Comparison of ENCODE assay signal across 8 mouse cellular contexts in genomic region chr8:10899581-10900155, GRCm38 (mm10).
DNase-seq lines count a peak whose midpoint lies in the region; ATAC-seq lines count a peak whose summit lies in the region.

No protein-coding gene starts in this region.

- H3K9ac ChIP-seq in kidney, embryonic 14.5 days (ENCODE audit: low read depth, low read length): no peak overlapping the region; the same call in 1 of the 2 replicates
- H3K9ac ChIP-seq in lung, embryonic 15.5 days: no peak overlapping the region

- H3K36me3 ChIP-seq in kidney, embryonic 14.5 days (ENCODE audit: control insufficient read depth, insufficient read depth, low read length): no peaks in the 10 kb centered on the region
- H3K36me3 ChIP-seq in lung, embryonic 15.5 days: no peaks in the 10 kb centered on the region

- H3K27me3 ChIP-seq in kidney, embryonic 14.5 days (ENCODE audit: control insufficient read depth, insufficient read depth, low read length): 0 out of 2 replicates have a peak, but pooled peaks cover 4% of the 10 kb centered on the region
- peaks cover 31% of the 10 kb centered on the region for H3K27me3 ChIP-seq in lung, embryonic 15.5 days

- 4% methylated on average over 17 of the region's 17 CpGs for WGBS in kidney, embryonic 14.5 days
- WGBS in lung, embryonic 15.5 days: 6% methylated on average over 17 of the region's 17 CpGs

- ATAC-seq in kidney, embryonic 14.5 days (ENCODE audit: low FRiP score, low TSS enrichment): peak; percentile 68
- ATAC-seq in lung, embryonic 15.5 days (ENCODE audit: borderline replicate concordance, extremely low read depth, low FRiP score, low TSS enrichment): no peak

- H3K9me3 ChIP-seq in kidney, embryonic 14.5 days (ENCODE audit: control insufficient read depth, low read length): no peaks in the 10 kb centered on the region
- no peaks in the 10 kb centered on the region for H3K9me3 ChIP-seq in lung, embryonic 15.5 days

- DNase-seq in layer of hippocampus, adult 18-20 months (ENCODE audit: low spot score in 2 of 2): peak; percentile 19 to 63
- DNase-seq in layer of hippocampus, adult 9-10 months (ENCODE audit: low spot score): no peak
- peak; percentile 46 for DNase-seq in cerebellum, adult 9-10 months
- DNase-seq in heart, adult 9 months (ENCODE audit: low spot score in 2 of 2): peak; percentile 45 to 67
- peak; percentile 64 for DNase-seq in skeletal muscle tissue, adult 2 months (ENCODE audit: low read depth, low spot score)
- no peak for DNase-seq in spleen, adult 18-20 months

- peak overlapping the region; percentile 39 for H3K4me2 ChIP-seq in kidney, embryonic 14.5 days (replicated peaks; ENCODE audit: low read depth, low read length)
- H3K4me2 ChIP-seq in lung, embryonic 15.5 days: peak overlapping the region; percentile 42

- H3K4me3 ChIP-seq in kidney, embryonic 14.5 days (ENCODE audit: low read length): peak overlapping the region; percentile 3; the same call in 1 of the 2 replicates
- H3K4me3 ChIP-seq in lung, embryonic 15.5 days: no peak overlapping the region

- peaks cover 21% of the 10 kb centered on the region for H3K4me1 ChIP-seq in kidney, embryonic 14.5 days (ENCODE audit: control insufficient read depth, insufficient read depth, low read length)
- peaks cover 15% of the 10 kb centered on the region for H3K4me1 ChIP-seq in lung, embryonic 15.5 days

- H3K27ac ChIP-seq in kidney, embryonic 14.5 days (ENCODE audit: low read depth, low read length): no peak overlapping the region
- H3K27ac ChIP-seq in lung, embryonic 15.5 days: peak overlapping the region; percentile 21; the same call in 1 of the 2 replicates

Comparison
In these comparisons a context has a peak if more than half of its experiments do, and no peak if none do; other contexts are left out.
1. DNase-seq: peak in layer of hippocampus, adult 18-20 months (2 of 2), cerebellum, adult 9-10 months (single experiment), heart, adult 9 months (2 of 2) and skeletal muscle tissue, adult 2 months (single experiment); none in layer of hippocampus, adult 9-10 months (single experiment) and spleen, adult 18-20 months (0 of 2).